Mouse (Mus musculus): Measurements from ENCODE around the gene Hoxb6.

Gene Hoxb6

GRCm38 (mm10) chr11:96269869-96270268 lies 22.4 kb upstream of the Hoxb6 start:
- no peak for DNase-seq (ENCODE audit: low spot score in 2 of 2)

- no peak for DNase-seq (ENCODE audit: low spot score in 2 of 2)
These were observed 21.2 kb upstream of the Hoxb6 start, which contains the start of gene Hoxb9 for GRCm38 (mm10) chr11:96270996-96271540. TSS of gene Hoxb9 (plus strand) at chr11:96271457.

- peak in 1 of 2 experiments; percentile 62 for DNase-seq (ENCODE audit: low spot score in 2 of 2)
These were observed 20.7 kb upstream of the Hoxb6 start for GRCm38 (mm10) chr11:96271541-96272011.

- DNase-seq (ENCODE audit: low spot score in 2 of 2), result no peak
These were observed 20.0 kb upstream of the Hoxb6 start for GRCm38 (mm10) chr11:96272024-96272921.

- no peak for DNase-seq (ENCODE audit: low spot score in 2 of 2)
These were observed 17.8 kb upstream of the Hoxb6 start for GRCm38 (mm10) chr11:96274428-96274827.

- no peak for DNase-seq (ENCODE audit: low spot score in 2 of 2)
These were observed 16.4 kb upstream of the Hoxb6 start for GRCm38 (mm10) chr11:96275896-96276295.

GRCm38 (mm10) chr11:96277151-96278044 lies 14.9 kb upstream of the Hoxb6 start:
- DNase-seq (ENCODE audit: low spot score in 2 of 2), result no peak

GRCm38 (mm10) chr11:96278324-96278723 lies 14.0 kb upstream of the Hoxb6 start:
- DNase-seq (ENCODE audit: low spot score in 2 of 2), result no peak

- peak in 1 of 2 experiments; percentile 75 for DNase-seq (ENCODE audit: low spot score in 2 of 2)
These were observed 13.5 kb upstream of the Hoxb6 start for GRCm38 (mm10) chr11:96278773-96279172.

GRCm38 (mm10) chr11:96279421-96280233 lies 12.6 kb upstream of the Hoxb6 start:
- no peak for DNase-seq (ENCODE audit: low spot score in 2 of 2)

- no peak for DNase-seq (ENCODE audit: low spot score in 2 of 2)
These were observed 11.6 kb upstream of the Hoxb6 start for GRCm38 (mm10) chr11:96280399-96281378.

GRCm38 (mm10) chr11:96281396-96281795 lies 10.9 kb upstream of the Hoxb6 start:
- DNase-seq (ENCODE audit: low spot score in 2 of 2), result no peak

GRCm38 (mm10) chr11:96281855-96282570 lies 10.3 kb upstream of the Hoxb6 start, which contains the start of gene Hoxb8:
TSS of gene Hoxb8 (plus strand) at chr11:96281905.
- no peak for DNase-seq (ENCODE audit: low spot score in 2 of 2)

- DNase-seq (ENCODE audit: low spot score in 2 of 2), result no peak
These were observed 9.4 kb upstream of the Hoxb6 start for GRCm38 (mm10) chr11:96282795-96283430.

GRCm38 (mm10) chr11:96284041-96284749 lies 8.1 kb upstream of the Hoxb6 start:
- no peak for DNase-seq (ENCODE audit: low spot score in 2 of 2)

- no peak for DNase-seq (ENCODE audit: low spot score in 2 of 2)
These were observed 7.2 kb upstream of the Hoxb6 start for GRCm38 (mm10) chr11:96284774-96285734.
